Mouse (Mus musculus): ENCODE results near the gene Sh3d19. TPM values are rescaled to one million over a fixed set of nuclear protein-coding genes. Genes with fewer than 3 reads are reported as not detected.
A peak's percentile ranks its signal among the peaks of the same experiment; 100 is the strongest.

Sh3d19 gene
- total and polyA plus RNA-seq, 2 experiments from 2014 or later: 13.8 to 32.0 TPM

DNA sequence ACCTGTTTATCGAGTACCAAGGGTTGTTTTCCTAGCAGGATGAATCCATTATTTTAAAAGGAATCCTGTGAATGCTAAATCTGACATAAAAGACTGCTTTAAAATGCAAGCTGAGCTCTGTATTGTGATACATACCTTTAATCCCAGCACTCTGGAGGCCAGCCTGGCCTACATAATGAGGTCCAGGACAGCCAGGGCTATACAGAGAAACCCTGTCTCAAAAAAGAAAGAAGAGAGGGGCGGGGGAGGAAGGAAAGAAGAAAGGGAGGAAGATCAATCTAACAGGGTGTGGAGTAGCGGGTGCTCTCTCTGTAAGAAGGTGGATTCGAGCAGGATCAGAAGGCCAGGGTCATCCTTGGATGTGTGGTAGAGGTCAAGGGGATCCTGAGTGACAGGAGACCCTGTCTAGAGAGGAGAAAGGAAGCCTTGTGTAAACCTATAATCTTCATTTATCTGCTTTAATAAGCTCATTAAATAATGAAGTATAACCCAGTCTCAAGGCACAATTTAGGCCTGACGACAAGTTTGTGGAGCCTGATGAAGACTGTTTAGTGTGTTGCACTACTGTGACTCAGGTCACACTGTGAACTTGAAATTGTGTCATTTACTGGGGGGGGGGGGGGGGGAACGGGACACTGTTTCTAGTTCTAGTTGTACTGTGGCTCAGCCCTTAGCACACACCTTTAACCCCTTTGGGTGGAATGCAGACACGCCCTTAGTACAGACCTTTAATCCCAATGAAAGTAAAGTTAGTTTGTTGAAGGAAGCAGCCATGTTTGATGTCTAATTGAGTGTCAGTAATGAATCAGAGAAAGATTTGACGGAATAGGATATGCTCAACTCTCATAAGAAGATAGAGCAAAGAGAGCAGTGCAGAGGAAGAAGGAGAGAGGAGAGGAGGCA lies 137.0 kb downstream of the Sh3d19 start:
- no peak for ATAC-seq (ENCODE audit: low FRiP score)

DNA sequence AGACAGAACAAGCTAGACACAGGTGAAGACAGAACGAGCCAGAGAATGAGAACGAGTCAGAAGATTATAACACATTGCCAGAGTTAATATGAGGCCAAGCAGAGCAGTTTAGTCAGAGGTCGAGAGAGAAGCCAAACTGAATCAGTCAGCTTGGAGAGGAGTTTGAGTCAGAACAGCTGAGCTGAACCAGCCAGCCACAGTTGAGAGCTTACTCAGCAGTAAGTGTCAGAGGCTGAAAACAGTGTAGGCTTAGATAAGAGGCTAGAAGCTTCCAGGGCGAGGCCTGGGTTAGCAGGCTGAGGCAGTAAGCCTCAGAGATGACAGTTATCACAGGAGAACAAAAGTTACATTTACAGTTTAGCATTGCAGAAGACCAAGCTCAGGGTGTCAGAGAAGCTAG lies 137.7 kb downstream of the Sh3d19 start:
- no peak for TF ChIP-seq CTCF (IDR thresholded peaks at IDR 0.05)
- no peaks in the 10 kb centered on the region for H3K27me3 ChIP-seq (ENCODE audit: insufficient read depth, low read length)
- H3K4me1 ChIP-seq (ENCODE audit: insufficient read depth, low read length): no peaks in the 10 kb centered on the region
- no peak overlapping the region for H3K9ac ChIP-seq (replicated peaks; ENCODE audit: low read length, poor library complexity, severe bottlenecking)
- no peak overlapping the region for H3K4me2 ChIP-seq (ENCODE audit: low read depth, low read length, poor library complexity, severe bottlenecking)
- H3K27ac ChIP-seq (ENCODE audit: low read depth, low read length): no peak overlapping the region
- no peak for DNase-seq (ENCODE audit: low spot score)
- 89% methylated on average over 4 of the region's 4 CpGs for WGBS
- no peaks in the 10 kb centered on the region for H3K36me3 ChIP-seq (ENCODE audit: insufficient read depth, low read length)
- ATAC-seq (ENCODE audit: low FRiP score): no peak
- H3K4me3 ChIP-seq (ENCODE audit: low read depth, low read length): no peak overlapping the region
- H3K9me3 ChIP-seq (ENCODE audit: low read length): no peaks in the 10 kb centered on the region

More for the DNA sequence above, 137.0 kb downstream of the Sh3d19 start:
- Histone ChIP-seq H3K4me1 (ENCODE audit: insufficient read depth, low read length) (no peaks in the 10 kb centered on the region), H3K9ac (replicated peaks; ENCODE audit: low read length, poor library complexity, severe bottlenecking) (no peak overlapping the region), H3K36me3 (ENCODE audit: insufficient read depth, low read length) (no peaks in the 10 kb centered on the region), H3K4me2 (ENCODE audit: low read depth, low read length, poor library complexity, severe bottlenecking) (no peak overlapping the region), H3K9me3 (ENCODE audit: low read length) (no peaks in the 10 kb centered on the region), H3K27ac (ENCODE audit: low read depth, low read length) (no peak overlapping the region), H3K27me3 (ENCODE audit: insufficient read depth, low read length) (no peaks in the 10 kb centered on the region), H3K4me3 (ENCODE audit: low read depth, low read length) (no peak overlapping the region)
- WGBS: 59% methylated on average over 8 of the region's 8 CpGs
- no peak for TF ChIP-seq CTCF (IDR thresholded peaks at IDR 0.05)
- no peak for DNase-seq (ENCODE audit: low spot score)

DNA sequence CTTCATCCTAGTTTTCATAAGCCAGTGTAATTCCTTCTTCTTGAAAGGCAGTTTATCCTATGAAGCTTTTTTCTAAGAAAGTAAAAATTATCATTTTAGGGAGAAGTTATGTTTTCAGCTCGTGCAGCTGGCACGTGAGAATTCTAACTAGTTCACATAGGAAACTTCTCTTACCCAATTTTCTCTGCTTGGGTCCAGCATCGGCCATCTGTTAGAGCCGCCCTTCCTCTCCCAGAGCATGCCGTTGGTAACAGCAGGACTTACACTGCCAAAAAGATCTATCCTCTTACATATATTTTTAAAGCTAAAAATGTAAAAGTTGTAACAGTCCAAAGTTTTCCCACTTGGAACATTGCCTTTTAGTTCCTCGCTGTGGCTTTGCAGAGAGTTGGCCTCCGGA lies 138.2 kb downstream of the Sh3d19 start:
- DNase-seq (ENCODE audit: low spot score) (no peak), ATAC-seq (ENCODE audit: low FRiP score) (no peak)
- Histone ChIP-seq H3K36me3 (ENCODE audit: insufficient read depth, low read length) (no peaks in the 10 kb centered on the region), H3K9ac (replicated peaks; ENCODE audit: low read length, poor library complexity, severe bottlenecking) (no peak overlapping the region), H3K9me3 (ENCODE audit: low read length) (no peaks in the 10 kb centered on the region), H3K4me1 (ENCODE audit: insufficient read depth, low read length) (no peaks in the 10 kb centered on the region), H3K4me2 (ENCODE audit: low read depth, low read length, poor library complexity, severe bottlenecking) (no peak overlapping the region), H3K27ac (ENCODE audit: low read depth, low read length) (no peak overlapping the region), H3K4me3 (ENCODE audit: low read depth, low read length) (no peak overlapping the region), H3K27me3 (ENCODE audit: insufficient read depth, low read length) (no peaks in the 10 kb centered on the region)
- WGBS: 89% methylated on average over 7 of the region's 7 CpGs
- no peak for TF ChIP-seq CTCF (IDR thresholded peaks at IDR 0.05)

DNA sequence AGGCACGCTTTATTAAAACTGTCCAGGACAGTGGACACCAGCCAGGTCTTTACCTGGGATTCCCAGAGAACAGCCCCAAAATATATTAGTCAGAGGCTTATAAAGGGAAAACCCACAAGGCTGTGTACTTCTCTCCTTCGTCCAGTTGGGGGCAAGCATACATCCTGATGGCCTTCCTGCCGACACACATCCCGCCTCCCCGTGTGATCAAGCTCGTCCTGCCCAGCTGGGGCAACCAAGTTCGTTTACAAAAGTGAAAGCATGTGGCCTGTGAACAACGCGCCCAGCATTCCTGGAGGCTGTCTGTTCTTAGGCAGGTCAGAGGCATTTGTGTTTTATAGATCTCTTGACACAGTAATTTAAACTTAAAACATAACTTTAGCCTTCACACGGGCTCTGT lies 139.2 kb downstream of the Sh3d19 start:
- no peaks in the 10 kb centered on the region for H3K27me3 ChIP-seq (ENCODE audit: insufficient read depth, low read length)
- no peak for ATAC-seq (ENCODE audit: low FRiP score)
- no peak overlapping the region for H3K9ac ChIP-seq (replicated peaks; ENCODE audit: low read length, poor library complexity, severe bottlenecking)
- H3K4me2 ChIP-seq (ENCODE audit: low read depth, low read length, poor library complexity, severe bottlenecking): no peak overlapping the region
- no peak overlapping the region for H3K4me3 ChIP-seq (ENCODE audit: low read depth, low read length)
- WGBS: 36% methylated on average over 10 of the region's 10 CpGs
- peak; percentile 45 for TF ChIP-seq CTCF (IDR thresholded peaks at IDR 0.05)
- no peaks in the 10 kb centered on the region for H3K9me3 ChIP-seq (ENCODE audit: low read length)
- no peaks in the 10 kb centered on the region for H3K4me1 ChIP-seq (ENCODE audit: insufficient read depth, low read length)
- H3K27ac ChIP-seq (ENCODE audit: low read depth, low read length): no peak overlapping the region
- peak; percentile 40 for DNase-seq (ENCODE audit: low spot score)
- no peaks in the 10 kb centered on the region for H3K36me3 ChIP-seq (ENCODE audit: insufficient read depth, low read length)

DNA sequence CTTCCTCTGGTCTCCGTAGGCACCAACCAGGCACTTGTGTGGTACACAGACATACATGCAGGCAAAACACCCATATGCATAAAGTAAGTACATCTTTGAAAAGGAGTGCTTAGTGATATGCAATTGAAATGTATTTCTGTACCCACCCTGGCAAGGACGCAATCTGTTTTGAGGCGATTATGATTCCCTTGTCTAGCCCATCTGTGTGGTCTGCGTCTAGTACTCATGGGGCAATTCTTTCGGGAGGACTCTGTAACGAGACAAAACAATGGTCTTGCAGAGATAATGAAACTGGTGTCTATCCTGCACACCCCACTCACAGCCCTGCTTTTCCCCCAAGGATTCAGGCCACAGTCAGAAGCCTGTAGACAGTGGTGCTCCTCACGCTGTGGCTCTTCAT lies 141.9 kb downstream of the Sh3d19 start:
- Histone ChIP-seq H3K36me3 (ENCODE audit: insufficient read depth, low read length) (no peaks in the 10 kb centered on the region), H3K4me1 (ENCODE audit: insufficient read depth, low read length) (no peaks in the 10 kb centered on the region), H3K9ac (replicated peaks; ENCODE audit: low read length, poor library complexity, severe bottlenecking) (no peak overlapping the region), H3K9me3 (ENCODE audit: low read length) (no peaks in the 10 kb centered on the region), H3K4me3 (ENCODE audit: low read depth, low read length) (no peak overlapping the region), H3K27me3 (ENCODE audit: insufficient read depth, low read length) (no peaks in the 10 kb centered on the region), H3K27ac (ENCODE audit: low read depth, low read length) (no peak overlapping the region), H3K4me2 (ENCODE audit: low read depth, low read length, poor library complexity, severe bottlenecking) (no peak overlapping the region)
- DNase-seq (ENCODE audit: low spot score): no peak
- WGBS: 63% methylated on average over 7 of the region's 7 CpGs
- no peak for TF ChIP-seq CTCF (IDR thresholded peaks at IDR 0.05)
- ATAC-seq (ENCODE audit: low FRiP score): no peak

DNA sequence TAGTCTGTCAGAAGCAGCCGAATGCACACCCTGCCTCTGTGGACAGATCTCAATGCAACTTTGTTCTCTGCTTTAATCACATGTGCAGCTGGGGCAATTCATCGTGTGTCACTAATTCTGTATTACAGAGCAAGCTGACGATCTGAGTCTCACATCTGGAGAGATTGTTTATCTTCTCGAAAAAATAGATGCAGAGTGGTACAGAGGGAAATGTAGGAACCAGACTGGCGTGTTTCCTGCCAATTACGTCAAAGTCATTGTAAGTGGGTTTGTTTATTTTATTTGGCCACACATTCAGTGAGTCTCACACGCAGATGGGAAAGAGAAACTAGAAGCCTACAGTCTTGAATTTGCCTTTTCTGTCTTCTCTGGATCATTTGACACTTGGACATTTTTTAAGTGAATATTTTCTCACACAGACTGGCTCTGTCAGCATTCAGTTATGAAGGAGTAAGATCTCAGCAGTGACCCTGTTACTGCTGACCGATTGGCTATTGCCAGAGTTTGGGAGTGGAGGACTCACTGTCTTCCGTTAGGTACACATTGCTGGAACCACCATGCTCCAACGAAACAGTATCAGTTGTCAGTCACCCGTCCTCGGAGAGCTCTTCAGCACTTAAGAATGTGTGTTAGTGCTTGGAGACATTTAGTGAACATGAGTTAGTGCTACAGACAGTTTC lies 143.9 kb downstream of the Sh3d19 start:
- peak; percentile 21 for DNase-seq (ENCODE audit: low spot score)
- Histone ChIP-seq H3K4me1 (ENCODE audit: insufficient read depth, low read length) (no peaks in the 10 kb centered on the region), H3K4me3 (ENCODE audit: low read depth, low read length) (no peak overlapping the region), H3K9ac (replicated peaks; ENCODE audit: low read length, poor library complexity, severe bottlenecking) (no peak overlapping the region), H3K36me3 (ENCODE audit: insufficient read depth, low read length) (no peaks in the 10 kb centered on the region), H3K27ac (ENCODE audit: low read depth, low read length) (no peak overlapping the region), H3K27me3 (ENCODE audit: insufficient read depth, low read length) (no peaks in the 10 kb centered on the region), H3K9me3 (ENCODE audit: low read length) (no peaks in the 10 kb centered on the region), H3K4me2 (ENCODE audit: low read depth, low read length, poor library complexity, severe bottlenecking) (no peak overlapping the region)
- no peak for ATAC-seq (ENCODE audit: low FRiP score)
- WGBS: 77% methylated on average over 12 of the region's 12 CpGs
- no peak for TF ChIP-seq CTCF (IDR thresholded peaks at IDR 0.05)
